Mouse (Mus musculus) ES-E14 (cell line): ENCODE measurements around the gene Mdp1. TPM values are rescaled to one million over a fixed set of nuclear protein-coding genes. Genes with fewer than 3 reads are reported as not detected.
A peak's percentile ranks its signal among the peaks of the same experiment; 100 is the strongest.

ENCODE experiments used
- DNase-seq: peaks from one replicate; pipeline ENCODE4 v3.0.0-alpha.2; 2013; ENCODE audit warnings: low read depth, low spot score
- H3K27ac ChIP-seq: 2 replicates; pipeline ENCODE4 v1.5.1; 2012; ENCODE audit warnings: low read depth, mild to moderate bottlenecking, low read length, moderate library complexity, mixed read lengths; ENCODE audit not compliant: poor library complexity, insufficient read depth, severe bottlenecking
- H3K36me3 ChIP-seq: 2 replicates; pipeline ENCODE4 v1.6.1; 2012; ENCODE audit warnings: mild to moderate bottlenecking, low read length, moderate library complexity, mixed read lengths; ENCODE audit not compliant: control insufficient read depth, poor library complexity, insufficient read depth, severe bottlenecking
- H3K4me1 ChIP-seq, 2 experiments: fragments of 150-350 bp in 1 of 2; sonication (generic) in 1 of 2; 2 replicates each; pipeline ENCODE4 v1.6.1; 2012; ENCODE audit warnings: low read length in 2 of 2, mild to moderate bottlenecking in 1 of 2, mixed read lengths in 1 of 2; ENCODE audit not compliant: control insufficient read depth in 2 of 2, insufficient read depth in 2 of 2, poor library complexity in 1 of 2
- H3K4me3 ChIP-seq, 2 experiments: fragments of 150-350 bp in 1 of 2; sonication (generic) in 1 of 2; 2 replicates each; pipeline ENCODE4 v1.5.1; 2012; ENCODE audit warnings: low read length in 2 of 2, low read depth in 1 of 2, mild to moderate bottlenecking in 1 of 2, mixed read lengths in 1 of 2; ENCODE audit not compliant: insufficient read depth in 1 of 2, poor library complexity in 1 of 2, severe bottlenecking in 1 of 2
- H3K9ac ChIP-seq: 2 replicates; pipeline ENCODE4 v1.6.1; 2012; ENCODE audit warnings: low read depth, mild to moderate bottlenecking, low read length, mixed read lengths; ENCODE audit not compliant: poor library complexity, insufficient read depth, severe bottlenecking
- H3K9me3 ChIP-seq: fragments of 150-350 bp; sonication (generic); 2 replicates; pipeline ENCODE4 v1.6.1; 2012; ENCODE audit warnings: low read depth, mild to moderate bottlenecking, low read length; ENCODE audit not compliant: control insufficient read depth, insufficient read depth
- CHD2 ChIP-seq: IDR thresholded peaks from 2 replicates; pipeline ENCODE4 v1.6.1; 2014; ENCODE audit warnings: mild to moderate bottlenecking, low read depth, low read length, inconsistent platforms
- HCFC1 ChIP-seq: IDR thresholded peaks from 2 replicates; pipeline ENCODE4 v1.6.1; 2012; ENCODE audit warnings: low read length, inconsistent platforms, borderline replicate concordance; ENCODE audit not compliant: insufficient read depth
- MAFK ChIP-seq: IDR thresholded peaks from 2 replicates; pipeline ENCODE4 v1.6.1; 2014; ENCODE audit warnings: mild to moderate bottlenecking, low read depth, low read length, inconsistent platforms; ENCODE audit not compliant: insufficient read depth
- ZC3H11A ChIP-seq: IDR thresholded peaks from 2 replicates; pipeline ENCODE4 v1.6.1; 2012; ENCODE audit warnings: low read depth, mild to moderate bottlenecking, inconsistent platforms, low read length, borderline replicate concordance
- ZNF384 ChIP-seq: IDR thresholded peaks from 2 replicates; pipeline ENCODE4 v1.6.1; 2012; ENCODE audit warnings: low read depth, low read length, inconsistent platforms
- in situ Hi-C, 2 experiments: fragments of 600-800 bp; cut with MboI; formaldehyde crosslinking; loops; one replicate each; pipeline ENCODE4 v1.15.1; 2025; ENCODE audit warnings: low sequenced_read_pairs in 2 of 2, inconsistent platforms in 1 of 2; ENCODE audit not compliant: unreplicated experiment in 2 of 2
- total RNA-seq: library from RNA; depleted of rRNA; stranded (reverse); fragments of 300-350 nt; gene quantifications from 2 replicates; pipeline ENCODE4 v1.2.3, GENCODE M21; 2012

Mdp1 gene
- total RNA-seq, 1 experiment: 13.0 TPM

GRCm38 (mm10) chr14:55634874-55635522 lies 25.3 kb downstream of the Mdp1 start:
- Histone ChIP-seq H3K9ac (peak overlapping the region; percentile 83), H3K27ac (no peak overlapping the region), H3K4me3 (peak overlapping the region; percentile 77 to 81), H3K36me3 (peaks cover 50% of the 10 kb centered on the region), H3K9me3 (no peaks in the 10 kb centered on the region), H3K4me1 (peaks cover 2 to 6% of the 10 kb centered on the region in 2 experiments; a peak in 1 of 4 replicates)
- DNase-seq: peak; percentile 20
- TF ChIP-seq ZNF384: no peak
- no peak for TF ChIP-seq ZC3H11A
- in situ Hi-C loops: no loop called here

GRCm38 (mm10) chr14:55629312-55629711 lies 31.0 kb downstream of the Mdp1 start:
- Histone ChIP-seq H3K27ac (no peak overlapping the region), H3K4me3 (no peak overlapping the region), H3K9me3 (no peaks in the 10 kb centered on the region), H3K36me3 (peaks cover 90% of the 10 kb centered on the region), H3K4me1 (peaks cover 0 to 5% of the 10 kb centered on the region in 2 experiments; a peak in 1 of 4 replicates), H3K9ac (no peak overlapping the region)
- peak; percentile 50 for DNase-seq
- 0 out of 2 replicates have a peak, but pooled peaks have one; percentile 53 for TF ChIP-seq ZNF384
- TF ChIP-seq MAFK: no peak
- TF ChIP-seq HCFC1: no peak
- in situ Hi-C loops: no loop called here

- TF ChIP-seq MAFK (no peak), ZNF384 (no peak), HCFC1 (no peak), CHD2 (no peak), ZC3H11A (no peak)
- peaks cover 80% of the 10 kb centered on the region for H3K36me3 ChIP-seq
Observed at GRCm38 (mm10) chr14:55628077-55628827, 32.1 kb downstream of the Mdp1 start.

DNA sequence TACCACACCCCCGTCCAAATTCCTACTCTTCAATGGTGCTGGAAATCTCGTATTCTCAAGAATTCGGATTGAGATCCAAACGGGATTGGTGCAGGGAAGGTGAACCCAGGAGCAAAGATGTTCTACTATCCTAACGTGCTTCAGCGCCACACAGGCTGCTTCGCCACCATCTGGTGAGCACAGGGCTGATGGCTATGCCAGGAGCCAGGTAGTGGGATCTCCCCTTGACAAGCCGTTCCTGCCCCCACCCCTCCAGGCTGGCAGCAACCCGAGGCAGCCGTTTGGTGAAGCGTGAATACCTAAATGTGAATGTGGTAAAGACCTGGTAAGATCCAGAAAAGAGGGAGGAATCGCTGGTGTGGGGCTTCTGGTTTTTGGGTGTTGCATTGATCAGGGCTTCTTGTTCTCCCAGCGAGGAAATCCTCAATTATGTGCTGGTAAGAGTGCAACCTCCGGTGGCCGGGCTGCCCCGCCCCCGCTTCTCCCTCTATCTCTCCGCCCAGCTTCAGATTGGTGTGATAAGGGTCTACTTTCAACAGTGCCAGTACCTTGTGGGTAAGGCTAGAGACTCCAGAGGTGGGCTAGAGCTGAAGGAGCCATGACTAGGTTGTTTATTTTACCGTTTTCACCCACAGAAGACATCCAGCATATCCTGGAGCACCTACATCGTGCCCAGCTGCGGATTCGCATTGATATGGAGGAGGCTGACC lies 41.7 kb downstream of the Mdp1 start:
- DNase-seq: no peak
- Histone ChIP-seq H3K4me3 (peak overlapping the region; percentile 27 to 40), H3K36me3 (peaks cover 2% of the 10 kb centered on the region; the same call in 1 of the 2 replicates), H3K9ac (no peak overlapping the region; the same call in 1 of the 2 replicates), H3K27ac (no peak overlapping the region), H3K4me1 (peaks cover 0 to 11% of the 10 kb centered on the region in 2 experiments; a peak in 2 of 4 replicates), H3K9me3 (no peaks in the 10 kb centered on the region)
- no peak for TF ChIP-seq HCFC1
- TF ChIP-seq ZNF384: no peak
- TF ChIP-seq CHD2: no peak
- TF ChIP-seq ZC3H11A: no peak
- no peak for TF ChIP-seq MAFK
- in situ Hi-C loops: no loop called here

More at GRCm38 (mm10) chr14:55628077-55628827, 32.1 kb downstream of the Mdp1 start:
- H3K9ac ChIP-seq: no peak overlapping the region
- H3K4me1 ChIP-seq: 0 out of 4 replicates have a peak, but pooled peaks cover 0 to under 1% of the 10 kb centered on the region in 2 experiments
- in situ Hi-C loops: no loop called here
- no peaks in the 10 kb centered on the region for H3K9me3 ChIP-seq
- no peak for DNase-seq
- no peak overlapping the region for H3K4me3 ChIP-seq
- no peak overlapping the region for H3K27ac ChIP-seq
